Mouse (Mus musculus) embryonic facial prominence, embryonic 12.5 days (tissue): ENCODE results near the gene Ndufa5. TPM values are rescaled to one million over a fixed set of nuclear protein-coding genes. Genes with fewer than 3 reads are reported as not detected.

Source experiments
- ATAC-seq: fragments of 200-750 bp; cut with Nextera tagmentation; 2 replicates; pipeline ENCODE4 v1.8.0; 2017; ENCODE audit not compliant: insufficient number of reproducible peaks, insufficient read depth, low FRiP score, low TSS enrichment
- H3K27ac ChIP-seq: fragments of 300-500 bp; sonication (generic); 2 replicates; pipeline ENCODE4 v1.5.1; 2016; ENCODE audit warnings: mild to moderate bottlenecking
- H3K27me3 ChIP-seq: fragments of 300-500 bp; sonication (generic); 2 replicates; pipeline ENCODE4 v1.6.1; 2016; ENCODE audit warnings: mild to moderate bottlenecking, moderate library complexity
- H3K36me3 ChIP-seq: fragments of 300-500 bp; sonication (generic); 2 replicates; pipeline ENCODE4 v1.6.1; 2016; ENCODE audit warnings: mild to moderate bottlenecking
- H3K4me1 ChIP-seq: fragments of 300-500 bp; sonication (generic); 2 replicates; pipeline ENCODE4 v1.6.1; 2016
- H3K4me2 ChIP-seq: fragments of 300-500 bp; sonication (generic); replicated peaks from 2 replicates; pipeline ENCODE4 v1.6.1; 2016; ENCODE audit warnings: mild to moderate bottlenecking, moderate library complexity
- H3K4me3 ChIP-seq: fragments of 300-500 bp; sonication (generic); 2 replicates; pipeline ENCODE4 v1.5.1; 2016; ENCODE audit warnings: mild to moderate bottlenecking
- H3K9ac ChIP-seq: fragments of 300-500 bp; sonication (generic); 2 replicates; pipeline ENCODE4 v1.6.1; 2016; ENCODE audit warnings: mild to moderate bottlenecking, moderate library complexity
- H3K9me3 ChIP-seq: fragments of 300-500 bp; sonication (generic); 2 replicates; pipeline ENCODE4 v1.6.1; 2016; ENCODE audit warnings: mild to moderate bottlenecking, moderate library complexity
- WGBS: fragments of 180-500 bp; shearing (Covaris S2); methylation state at CpG from one replicate; pipeline ENCODE4 v1.1.7; 2016; 5-methylcytosine and 5-hydroxymethylcytosine counted together
- polyA plus RNA-seq: library from polyadenylated mRNA; unstranded; fragments of >200 nt; fragmentation: Nextera tagmentation; extraction: Ambion mirVana; gene quantifications from 2 replicates; pipeline ENCODE4 v1.2.1, GENCODE M21; 2016

The Ndufa5 gene
- polyA plus RNA-seq, 1 experiment from 2014 or later: 327 TPM

- ATAC-seq: no peak
- Histone ChIP-seq H3K4me2 (no peak overlapping the region), H3K9me3 (no peaks in the 10 kb centered on the region), H3K4me1 (no peaks in the 10 kb centered on the region; the same call in 1 of the 2 replicates), H3K27me3 (no peaks in the 10 kb centered on the region), H3K36me3 (no peaks in the 10 kb centered on the region), H3K27ac (no peak overlapping the region), H3K4me3 (no peak overlapping the region), H3K9ac (no peak overlapping the region)
- 89% methylated on average over 2 of the region's 2 CpGs for WGBS
Observed at GRCm38 (mm10) chr6:24549801-24550200, 22.0 kb upstream of the Ndufa5 start.

DNA sequence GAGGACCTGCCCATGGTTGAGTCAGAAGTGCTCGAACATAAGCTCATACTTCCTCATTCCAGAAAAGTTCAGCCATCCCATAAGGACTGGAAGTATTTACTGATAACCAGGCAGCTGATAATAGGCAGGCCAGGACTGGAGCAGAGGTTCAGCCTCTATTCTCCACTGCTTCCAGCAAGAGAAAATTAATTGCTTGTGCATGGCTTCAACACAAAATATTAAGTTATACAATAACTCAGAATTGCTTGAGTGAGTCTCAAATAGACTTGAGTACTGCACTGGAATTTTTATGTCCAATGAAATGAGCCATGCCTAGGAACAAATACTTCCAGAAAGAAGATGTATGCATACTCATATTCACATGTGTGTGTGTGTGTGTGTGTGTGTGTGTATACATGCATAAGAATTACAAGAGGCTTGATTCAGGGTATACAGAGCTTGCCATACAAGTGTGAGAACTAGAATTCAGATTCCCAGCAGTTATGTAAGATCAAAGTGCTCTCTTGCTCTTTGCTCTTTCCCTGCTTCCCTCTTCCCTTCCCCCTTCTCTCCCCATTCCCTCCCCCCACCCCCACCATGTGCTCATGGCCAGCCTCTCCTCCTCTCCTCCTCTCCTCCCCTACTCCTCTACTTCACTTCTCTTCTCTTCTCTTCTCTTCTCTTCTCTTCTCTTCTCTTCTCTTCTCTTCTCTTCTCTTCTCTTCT, 19.1 kb upstream of the Ndufa5 start:
- H3K4me3 ChIP-seq: no peak overlapping the region
- H3K36me3 ChIP-seq: no peaks in the 10 kb centered on the region
- no peak overlapping the region for H3K4me2 ChIP-seq
- H3K27ac ChIP-seq: no peak overlapping the region
- no peaks in the 10 kb centered on the region for H3K27me3 ChIP-seq
- no peak for ATAC-seq
- no peak overlapping the region for H3K9ac ChIP-seq
- no peaks in the 10 kb centered on the region for H3K9me3 ChIP-seq
- H3K4me1 ChIP-seq: no peaks in the 10 kb centered on the region
- WGBS: 83% methylated on average over 1 of the region's 1 CpGs

DNA sequence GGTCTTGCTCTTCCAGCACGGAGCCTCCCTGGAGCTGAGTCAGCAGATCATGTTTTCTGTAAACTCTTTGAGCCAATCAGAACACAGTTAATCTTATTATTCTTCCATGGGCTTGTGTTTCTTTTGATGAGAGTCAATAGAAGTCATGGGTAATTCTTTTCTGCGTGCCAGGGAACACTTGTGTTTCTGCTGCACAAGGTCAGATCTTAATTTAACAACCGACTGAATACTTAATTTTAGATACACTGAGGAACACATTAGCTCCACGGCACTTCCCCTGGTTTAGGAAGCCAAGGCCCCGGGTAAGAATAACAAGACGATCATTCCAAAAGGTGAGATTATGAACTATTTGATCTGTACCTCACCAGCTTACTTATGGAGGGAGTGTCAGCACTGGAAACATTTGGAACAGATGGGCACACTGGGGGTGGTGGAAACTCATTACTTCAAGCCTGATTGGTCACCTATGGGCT, 15.3 kb upstream of the Ndufa5 start:
- no peaks in the 10 kb centered on the region for H3K36me3 ChIP-seq
- H3K9me3 ChIP-seq: no peaks in the 10 kb centered on the region
- no peak overlapping the region for H3K4me3 ChIP-seq
- no peak for ATAC-seq
- WGBS: 59% methylated on average over 6 of the region's 6 CpGs
- H3K4me1 ChIP-seq: no peaks in the 10 kb centered on the region
- H3K27me3 ChIP-seq: no peaks in the 10 kb centered on the region
- H3K9ac ChIP-seq: no peak overlapping the region
- no peak overlapping the region for H3K4me2 ChIP-seq
- no peak overlapping the region for H3K27ac ChIP-seq

DNA sequence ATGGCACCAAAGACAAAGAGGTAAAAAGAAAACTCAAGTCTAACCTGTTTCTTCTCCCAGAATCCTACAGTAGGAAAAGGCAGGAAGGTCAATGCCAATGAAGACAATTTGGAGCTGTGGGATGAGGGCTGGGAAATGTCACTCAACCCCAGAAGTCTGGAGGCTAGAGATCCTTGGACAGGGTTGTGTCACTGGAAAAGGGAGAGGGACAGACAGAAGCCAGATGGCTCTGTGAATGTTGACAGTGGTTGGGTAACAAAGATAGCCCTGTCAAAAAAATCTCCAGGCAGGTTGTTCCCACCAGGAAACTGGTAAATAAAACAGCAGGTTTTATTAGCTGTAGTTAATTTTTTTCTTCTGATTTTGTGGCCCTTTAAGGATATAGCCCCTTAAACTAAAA, 14.6 kb upstream of the Ndufa5 start:
- Histone ChIP-seq H3K4me2 (no peak overlapping the region), H3K9ac (no peak overlapping the region), H3K27ac (no peak overlapping the region), H3K4me3 (no peak overlapping the region), H3K4me1 (no peaks in the 10 kb centered on the region), H3K27me3 (no peaks in the 10 kb centered on the region), H3K36me3 (no peaks in the 10 kb centered on the region), H3K9me3 (no peaks in the 10 kb centered on the region)
- no peak for ATAC-seq

- Histone ChIP-seq H3K9ac (no peak overlapping the region), H3K9me3 (no peaks in the 10 kb centered on the region), H3K4me1 (no peaks in the 10 kb centered on the region), H3K36me3 (no peaks in the 10 kb centered on the region), H3K4me3 (no peak overlapping the region), H3K27ac (no peak overlapping the region), H3K4me2 (no peak overlapping the region), H3K27me3 (no peaks in the 10 kb centered on the region)
- 76% methylated on average over 4 of the region's 4 CpGs for WGBS
- no peak for ATAC-seq
Observed at GRCm38 (mm10) chr6:24540106-24540505, 12.3 kb upstream of the Ndufa5 start.

DNA sequence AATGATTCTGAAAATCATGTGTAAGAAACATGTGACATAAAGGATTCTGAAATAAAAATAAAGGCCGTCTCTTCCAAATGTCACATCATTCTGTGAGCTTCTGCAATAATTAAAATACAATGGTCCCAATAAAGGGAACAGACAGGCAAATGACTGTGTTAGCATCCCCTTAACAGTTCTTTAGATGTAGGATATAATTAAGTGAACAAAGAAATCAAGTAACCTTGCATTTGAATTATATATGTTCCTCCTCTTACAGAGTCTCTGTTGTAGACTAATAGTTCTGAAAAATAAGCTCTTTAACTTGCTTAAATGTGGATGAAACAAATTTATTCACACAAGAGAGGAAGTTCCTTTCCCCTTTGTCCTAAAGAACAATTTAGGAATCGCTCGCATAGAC, 10.6 kb upstream of the Ndufa5 start:
- Histone ChIP-seq H3K27ac (no peak overlapping the region), H3K36me3 (no peaks in the 10 kb centered on the region), H3K9ac (no peak overlapping the region), H3K9me3 (no peaks in the 10 kb centered on the region), H3K4me2 (no peak overlapping the region), H3K4me3 (no peak overlapping the region), H3K27me3 (no peaks in the 10 kb centered on the region), H3K4me1 (no peaks in the 10 kb centered on the region)
- ATAC-seq: no peak
- 85% methylated on average over 3 of the region's 3 CpGs for WGBS

GRCm38 (mm10) chr6:24532804-24533203, 5.0 kb upstream of the Ndufa5 start:
- 65% methylated on average over 3 of the region's 3 CpGs for WGBS
- Histone ChIP-seq H3K4me2 (no peak overlapping the region), H3K36me3 (no peaks in the 10 kb centered on the region), H3K27ac (no peak overlapping the region), H3K4me3 (no peak overlapping the region), H3K9me3 (no peaks in the 10 kb centered on the region), H3K4me1 (no peaks in the 10 kb centered on the region), H3K27me3 (no peaks in the 10 kb centered on the region), H3K9ac (no peak overlapping the region)
- no peak for ATAC-seq

DNA sequence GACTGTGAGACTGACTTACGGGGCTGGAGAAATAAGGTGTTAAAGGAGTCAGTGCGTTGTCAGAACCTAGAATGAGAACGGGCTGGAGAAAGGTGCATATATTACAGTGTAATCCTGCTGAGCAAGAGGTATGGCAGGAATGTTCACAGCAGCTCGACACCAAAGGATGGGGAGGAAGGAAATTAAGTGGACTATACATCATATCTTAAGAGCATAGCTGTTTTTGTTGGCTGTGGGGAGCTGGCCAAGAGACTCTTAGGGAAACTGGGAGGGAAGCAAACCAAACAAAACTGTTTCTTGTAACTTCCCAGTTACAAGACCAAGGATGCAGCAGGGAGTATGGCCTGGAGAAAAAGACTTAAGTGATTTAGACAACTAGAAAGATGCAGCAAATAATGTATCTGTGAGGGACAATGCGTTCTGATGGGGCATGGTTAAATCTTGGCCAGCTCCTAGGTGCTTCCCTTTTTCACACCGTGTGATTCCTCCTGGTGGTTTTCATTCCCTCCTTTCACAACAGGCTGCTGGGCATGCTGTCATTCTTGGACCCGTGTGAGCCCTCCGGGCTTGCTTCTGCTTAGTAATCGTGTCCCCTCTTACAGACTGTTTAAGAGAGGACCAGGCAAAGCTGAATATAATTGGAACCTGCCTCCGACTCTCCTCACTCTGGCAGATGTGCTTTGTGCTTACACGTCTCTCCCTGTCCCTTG, 3.1 kb upstream of the Ndufa5 start:
- no peak overlapping the region for H3K27ac ChIP-seq
- H3K4me3 ChIP-seq: no peak overlapping the region
- H3K4me1 ChIP-seq: peaks cover 8% of the 10 kb centered on the region
- peak overlapping the region; percentile 40 for H3K4me2 ChIP-seq
- H3K27me3 ChIP-seq: no peaks in the 10 kb centered on the region
- ATAC-seq: no peak
- H3K36me3 ChIP-seq: no peaks in the 10 kb centered on the region
- H3K9ac ChIP-seq: no peak overlapping the region; the same call in 1 of the 2 replicates
- 39% methylated on average over 11 of the region's 11 CpGs for WGBS
- H3K9me3 ChIP-seq: no peaks in the 10 kb centered on the region

DNA sequence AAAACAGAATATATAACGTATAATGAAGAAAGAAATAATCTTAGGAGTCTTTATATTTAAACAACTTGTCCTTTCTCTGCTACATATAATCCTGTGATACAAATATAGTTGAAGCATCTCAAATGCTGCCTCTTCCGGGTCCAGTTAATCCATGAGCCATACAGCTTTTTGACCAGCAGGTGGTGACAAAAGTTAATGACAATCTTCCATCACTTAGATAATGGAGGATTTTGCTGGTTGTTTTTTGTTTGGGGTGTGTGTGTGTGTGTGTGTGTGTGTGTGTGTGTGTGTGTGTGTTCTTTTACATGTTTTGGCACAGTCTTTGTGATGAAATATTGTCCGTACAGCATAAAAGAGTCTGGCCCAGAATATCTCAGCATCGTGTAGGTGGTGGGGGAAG, 2.4 kb upstream of the Ndufa5 start:
- Histone ChIP-seq H3K4me1 (peaks cover 8% of the 10 kb centered on the region), H3K4me3 (no peak overlapping the region), H3K9me3 (no peaks in the 10 kb centered on the region), H3K4me2 (peak overlapping the region; percentile 40), H3K27ac (no peak overlapping the region), H3K36me3 (no peaks in the 10 kb centered on the region), H3K9ac (no peak overlapping the region; the same call in 1 of the 2 replicates), H3K27me3 (no peaks in the 10 kb centered on the region)
- no peak for ATAC-seq
- 18% methylated on average over 4 of the region's 4 CpGs for WGBS

GRCm38 (mm10) chr6:24528064-24528243, 141 bp upstream of the Ndufa5 start, which contains the start of gene Asb15:
Asb15 (plus strand) TSS chr6:24528144.
- ATAC-seq: no peak
- H3K4me2 ChIP-seq: peak within 1 kb of the TSS; percentile 69
- H3K27me3 ChIP-seq: no peaks in the 10 kb centered on the region
- no peaks in the 10 kb centered on the region for H3K9me3 ChIP-seq
- H3K36me3 ChIP-seq: 0 out of 2 replicates have a peak, but pooled peaks cover 4% of the 10 kb centered on the region
- H3K4me3 ChIP-seq: peak within 1 kb of the TSS; percentile 78
- peak within 1 kb of the TSS; percentile 74 for H3K9ac ChIP-seq
- H3K27ac ChIP-seq: 0 out of 2 replicates have a peak within 1 kb of the TSS, but pooled peaks have one; percentile 23
- 51% methylated on average over 2 of the region's 2 CpGs for WGBS
- H3K4me1 ChIP-seq: peaks cover 8% of the 10 kb centered on the region

GRCm38 (mm10) chr6:24525705-24526104, 2.1 kb downstream of the Ndufa5 start:
- H3K27ac ChIP-seq: no peak overlapping the region
- 93% methylated on average over 3 of the region's 3 CpGs for WGBS
- H3K36me3 ChIP-seq: peaks cover 18% of the 10 kb centered on the region; the same call in 1 of the 2 replicates
- H3K9ac ChIP-seq: no peak overlapping the region
- no peak for ATAC-seq
- peaks cover 8% of the 10 kb centered on the region for H3K4me1 ChIP-seq
- no peaks in the 10 kb centered on the region for H3K27me3 ChIP-seq
- H3K4me3 ChIP-seq: no peak overlapping the region
- H3K4me2 ChIP-seq: no peak overlapping the region; the same call in 1 of the 2 replicates
- H3K9me3 ChIP-seq: no peaks in the 10 kb centered on the region

DNA sequence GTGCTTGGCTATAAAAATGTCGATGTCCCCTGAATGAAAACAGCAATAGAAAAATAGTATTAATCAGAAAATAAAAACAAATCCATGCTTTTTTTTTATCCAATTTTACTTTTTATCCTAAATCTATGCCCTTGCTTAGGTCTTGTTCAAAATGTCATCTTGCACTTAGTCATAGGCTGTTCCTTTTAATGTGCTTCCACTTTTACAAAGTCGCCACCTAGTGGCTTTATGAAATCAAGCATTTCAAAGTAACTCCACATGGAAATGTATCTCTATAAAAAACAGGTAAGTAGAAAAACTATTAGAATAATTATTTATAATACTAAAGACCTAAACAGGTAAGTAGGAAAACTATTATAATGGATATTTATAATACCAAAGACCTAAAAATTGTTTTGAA, 11.6 kb downstream of the Ndufa5 start:
- H3K9me3 ChIP-seq: no peaks in the 10 kb centered on the region
- H3K4me3 ChIP-seq: no peak overlapping the region
- WGBS: 44% methylated on average over 2 of the region's 2 CpGs

More for the DNA sequence above, 11.6 kb downstream of the Ndufa5 start:
- Histone ChIP-seq H3K4me1 (peaks cover 5% of the 10 kb centered on the region; the same call in 1 of the 2 replicates), H3K27me3 (no peaks in the 10 kb centered on the region), H3K9ac (no peak overlapping the region), H3K4me2 (no peak overlapping the region), H3K27ac (no peak overlapping the region), H3K36me3 (peaks cover 12% of the 10 kb centered on the region)
- ATAC-seq: no peak
